Mouse (Mus musculus): ENCODE results near the gene Vmn1r197. TPM values are rescaled to one million over a fixed set of nuclear protein-coding genes. Genes with fewer than 3 reads are reported as not detected.
A peak's percentile ranks its signal among the peaks of the same experiment; 100 is the strongest.
"Not testable (repeated sequence)": the region's sequence is repeated elsewhere in the genome, so short reads cannot be mapped to it uniquely, and the experiment has no call there.

The Vmn1r197 gene
- polyA plus RNA-seq, 1 experiment from 2014 or later, result not detected

GRCm38 (mm10) chr13:22381128-22381527 is 56.7 kb downstream of the Vmn1r197 start:
- 27% methylated on average over 3 of the region's 3 CpGs for WGBS
- not testable (repeated sequence) for H3K36me3 ChIP-seq; H3K4me3 ChIP-seq; H3K9me3 ChIP-seq (replicated peaks); H3K4me2 ChIP-seq; H3K4me1 ChIP-seq (replicated peaks); H3K27me3 ChIP-seq; ATAC-seq (replicated peaks; ENCODE audit: insufficient number of reproducible peaks, insufficient read depth, low FRiP score, low read depth); H3K9ac ChIP-seq
- H3K27ac ChIP-seq, result peak overlapping the region; percentile 33

Other genes starting within 250 kb of the Vmn1r197 start
- not detected in 2 replicates for gene Vmn1r188, start 240.1 kb upstream of the Vmn1r197 start, polyA plus RNA-seq (2015; fragmentation: Nextera tagmentation; extraction: Ambion mirVana)
- not detected in 2 replicates for gene Vmn1r189, start 218.8 kb upstream of the Vmn1r197 start, polyA plus RNA-seq (2015; fragmentation: Nextera tagmentation; extraction: Ambion mirVana)
- gene Vmn1r191, start 140.6 kb upstream of the Vmn1r197 start, polyA plus RNA-seq (2015; fragmentation: Nextera tagmentation; extraction: Ambion mirVana), result not detected in 2 replicates
- not detected in 2 replicates for gene Vmn1r192, start 133.4 kb upstream of the Vmn1r197 start, polyA plus RNA-seq (2015; fragmentation: Nextera tagmentation; extraction: Ambion mirVana)
- gene Vmn1r193, start 101.4 kb upstream of the Vmn1r197 start, polyA plus RNA-seq (2015; fragmentation: Nextera tagmentation; extraction: Ambion mirVana), result not detected in 2 replicates
- gene Vmn1r194, start 80.4 kb upstream of the Vmn1r197 start, polyA plus RNA-seq (2015; fragmentation: Nextera tagmentation; extraction: Ambion mirVana), result not detected in 2 replicates
- gene Vmn1r195, start 54.1 kb upstream of the Vmn1r197 start, polyA plus RNA-seq (2015; fragmentation: Nextera tagmentation; extraction: Ambion mirVana), result not detected in 2 replicates
- not detected in 2 replicates for gene Vmn1r196, start 34.7 kb upstream of the Vmn1r197 start, polyA plus RNA-seq (2015; fragmentation: Nextera tagmentation; extraction: Ambion mirVana)
- not detected in 2 replicates for gene Vmn1r198, start 25.8 kb downstream of the Vmn1r197 start, polyA plus RNA-seq (2015; fragmentation: Nextera tagmentation; extraction: Ambion mirVana)
- not detected in 2 replicates for gene Vmn1r199, start 55.2 kb downstream of the Vmn1r197 start, polyA plus RNA-seq (2015; fragmentation: Nextera tagmentation; extraction: Ambion mirVana)
- gene Vmn1r200, start 65.8 kb downstream of the Vmn1r197 start, polyA plus RNA-seq (2015; fragmentation: Nextera tagmentation; extraction: Ambion mirVana), result not detected in 2 replicates
- not detected in 2 replicates for gene Vmn1r201, start 147.3 kb downstream of the Vmn1r197 start, polyA plus RNA-seq (2015; fragmentation: Nextera tagmentation; extraction: Ambion mirVana)
- gene Vmn1r202, start 180.8 kb downstream of the Vmn1r197 start, polyA plus RNA-seq (2015; fragmentation: Nextera tagmentation; extraction: Ambion mirVana), result not detected in 2 replicates
- gene Vmn1r203, start 193.5 kb downstream of the Vmn1r197 start, polyA plus RNA-seq (2015; fragmentation: Nextera tagmentation; extraction: Ambion mirVana), result not detected in 2 replicates
- not detected in 2 replicates for gene Vmn1r204, start 228.6 kb downstream of the Vmn1r197 start, polyA plus RNA-seq (2015; fragmentation: Nextera tagmentation; extraction: Ambion mirVana)